Mouse (Mus musculus) granulocyte monocyte progenitor cell, adult 5-6 weeks (primary cell): ENCODE data around the gene Shpk. TPM values are rescaled to one million over a fixed set of nuclear protein-coding genes. Genes with fewer than 3 reads are reported as not detected.

Experiments
- ATAC-seq: replicated peaks from 2 replicates; pipeline ENCODE4 v1.8.0; 2016; ENCODE audit warnings: mild to moderate bottlenecking, moderate TSS enrichment, inconsistent platforms; ENCODE audit not compliant: poor library complexity, severe bottlenecking
- total RNA-seq, 2 experiments: library from RNA; stranded (forward) in 1 of 2; stranded (reverse) in 1 of 2; fragments of 200-712, 200-1000 nt in 1 of 2; fragments of >200 nt in 1 of 2; fragmentation: Nextera tagmentation in 1 of 2; gene quantifications; 2 replicates each; pipeline ENCODE4 v1.2.3; 2014 to 2017

Gene Shpk
- total RNA-seq (2014; fragmentation: Nextera tagmentation) (1.8 and 1.9 TPM in 2 replicates), total RNA-seq (2017) (1.8 and 3.1 TPM in 2 replicates)

DNA sequence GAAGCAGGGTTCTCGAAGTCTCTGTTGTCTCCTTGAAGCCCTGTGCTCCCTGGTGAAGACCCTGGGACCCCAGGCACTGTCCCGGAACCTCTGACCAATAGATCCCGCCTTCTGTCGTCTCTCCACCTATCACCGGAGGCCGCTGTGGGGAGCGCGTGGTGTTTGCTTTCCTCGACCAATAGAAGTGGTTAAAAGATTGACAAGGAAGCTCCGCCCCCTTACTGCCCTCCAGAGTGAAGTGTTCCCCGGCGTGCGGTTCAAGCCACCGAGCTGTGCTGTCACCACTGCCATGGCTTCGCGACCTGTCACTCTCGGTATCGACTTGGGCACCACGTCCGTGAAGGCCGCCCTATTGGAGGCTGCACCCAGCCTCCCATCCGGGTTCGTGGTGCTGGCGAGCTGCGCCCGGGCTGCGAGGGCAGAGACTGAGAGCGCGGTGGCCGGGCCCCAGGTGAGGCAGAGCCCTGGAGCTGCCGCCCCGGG, at the start of gene Shpk:
TSS of gene Shpk (plus strand) at position 231 of the 483 bp plus-strand sequence.
- peak; percentile 91 for ATAC-seq

- no peak for ATAC-seq
These were observed 44.2 kb upstream of the Shpk start for GRCm38 (mm10) chr11:73155071-73155470.

DNA sequence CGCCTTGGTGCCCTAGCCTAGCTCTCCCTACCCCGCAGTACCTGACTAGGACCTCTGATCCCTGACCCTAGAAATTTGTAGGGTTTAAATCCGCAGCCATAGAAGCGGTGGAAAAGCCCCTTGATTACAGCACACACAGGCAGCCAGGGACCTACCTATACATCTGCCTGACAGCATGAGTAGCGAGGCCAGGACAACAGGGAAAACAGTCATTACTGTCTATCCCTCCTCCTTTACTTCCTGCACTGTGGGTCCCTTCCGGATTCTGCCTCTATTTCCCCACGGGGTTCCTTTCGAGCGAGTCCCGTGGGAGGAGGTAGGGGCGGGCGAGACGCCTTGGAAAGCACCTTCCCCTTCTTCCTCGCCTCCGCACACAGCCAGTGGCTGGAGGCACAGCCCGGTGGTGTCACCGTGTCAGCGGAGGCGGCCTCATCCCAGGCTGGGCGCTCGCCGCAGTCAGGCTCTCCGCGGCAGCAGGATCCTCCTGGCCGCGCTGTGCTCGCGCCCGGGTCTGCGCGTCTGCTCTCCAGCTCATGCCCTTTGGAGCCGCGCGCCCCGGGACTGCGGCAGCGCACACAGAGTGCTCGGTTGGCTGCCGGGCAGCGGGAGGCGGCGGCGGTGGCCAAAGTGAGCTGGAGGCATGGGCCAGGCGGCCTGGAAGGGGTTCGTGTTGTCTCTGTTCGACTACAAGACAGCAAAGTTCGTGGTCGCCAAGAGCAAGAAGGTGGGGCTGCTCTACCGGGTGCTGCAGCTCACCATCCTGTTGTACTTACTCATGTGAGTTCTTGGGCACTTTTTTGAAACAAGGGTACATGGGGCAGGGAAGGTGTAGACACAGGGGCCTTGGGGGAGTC, 39.1 kb upstream of the Shpk start, which contains the start of gene P2rx5:
TSS of gene P2rx5 (plus strand) at position 465 of the 854 bp plus-strand sequence.
- ATAC-seq, result peak; percentile 80

- no peak for ATAC-seq
These were observed 38.5 kb upstream of the Shpk start for GRCm38 (mm10) chr11:73160811-73161200.

DNA sequence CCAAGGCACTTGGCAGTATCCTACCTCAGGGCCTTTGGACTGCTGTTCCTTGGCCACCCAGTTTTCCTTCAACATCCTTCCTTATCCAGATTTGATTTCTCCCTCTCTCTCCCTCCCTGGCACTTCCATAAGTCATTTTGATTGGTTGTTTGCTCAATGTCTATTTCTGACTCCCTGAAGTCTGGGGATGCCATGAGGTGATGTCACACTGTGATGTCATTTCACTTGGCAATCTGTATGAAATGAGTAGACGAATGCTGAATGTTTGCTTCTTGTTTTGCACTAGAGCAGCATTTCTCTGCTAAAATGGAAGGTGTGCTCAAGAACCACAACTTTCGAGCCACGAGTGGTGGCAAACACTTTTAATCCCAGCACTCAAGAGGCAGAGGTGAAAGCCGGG, 37.6 kb upstream of the Shpk start:
- no peak for ATAC-seq

DNA sequence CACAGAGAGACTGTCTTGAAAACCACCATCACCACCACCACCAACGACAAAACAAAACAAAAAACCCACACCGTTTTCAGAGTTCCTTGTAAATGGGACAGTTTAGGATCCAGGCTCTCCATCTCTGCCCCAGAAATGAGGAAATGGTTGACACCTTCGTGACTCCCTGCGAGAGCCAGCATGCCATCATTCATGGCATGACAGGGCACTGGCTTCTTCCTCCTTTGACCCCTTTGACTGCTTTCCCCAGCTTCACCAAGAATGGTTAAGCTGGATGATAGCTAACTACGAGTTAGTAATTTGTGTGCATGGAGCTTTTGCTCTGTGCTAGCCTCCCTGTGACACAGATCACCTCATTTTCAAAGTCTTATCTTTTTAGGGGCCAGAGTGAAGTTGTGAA, 37.0 kb upstream of the Shpk start:
- peak; percentile 36 for ATAC-seq

DNA sequence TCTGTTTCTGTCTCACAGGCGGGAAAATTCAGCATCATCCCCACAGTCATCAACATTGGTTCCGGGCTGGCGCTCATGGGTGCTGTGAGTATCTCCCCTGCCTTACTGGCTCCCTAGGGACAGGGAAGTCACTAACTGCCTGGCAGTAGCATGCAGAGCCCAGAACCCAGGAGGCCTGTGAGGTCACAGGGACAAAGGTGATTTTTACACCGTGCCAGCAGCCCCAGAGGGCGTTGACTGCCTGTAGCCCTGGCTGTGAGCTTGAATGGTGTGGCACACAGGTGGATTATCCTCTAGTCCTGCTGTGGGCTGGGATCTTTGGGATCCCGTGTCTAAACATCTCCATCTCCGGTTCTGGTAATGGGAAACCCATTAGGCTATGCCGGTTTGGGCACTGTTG, 31.2 kb upstream of the Shpk start:
- no peak for ATAC-seq

- no peak for ATAC-seq
These were observed 30.7 kb upstream of the Shpk start for GRCm38 (mm10) chr11:73168576-73168975.

GRCm38 (mm10) chr11:73169231-73169630, 30.0 kb upstream of the Shpk start:
- peak; percentile 77 for ATAC-seq

GRCm38 (mm10) chr11:73172186-73172585, 27.1 kb upstream of the Shpk start:
- ATAC-seq, result no peak

GRCm38 (mm10) chr11:73175612-73176011, 23.6 kb upstream of the Shpk start:
- ATAC-seq, result peak; percentile 47

DNA sequence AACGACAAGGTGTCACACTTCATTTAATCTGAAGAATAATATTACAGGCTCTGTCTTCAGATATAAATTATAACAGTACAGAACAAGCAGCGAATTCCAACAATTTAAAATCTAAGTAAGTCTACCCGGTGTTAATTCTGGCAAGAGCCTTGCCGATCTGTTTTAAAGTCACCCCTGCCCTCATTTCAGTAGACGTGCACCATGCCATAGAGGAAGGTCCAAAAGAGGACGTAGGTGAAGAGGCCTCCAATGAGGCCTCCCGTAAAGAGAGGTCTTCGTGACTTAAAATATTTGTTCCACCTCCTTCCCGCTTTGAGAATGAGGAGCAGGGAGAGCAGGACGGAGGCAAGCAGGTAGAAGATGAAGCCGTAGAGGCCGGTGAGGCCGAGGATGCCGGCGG, 23.1 kb upstream of the Shpk start:
- no peak for ATAC-seq

GRCm38 (mm10) chr11:73176608-73177508, 22.4 kb upstream of the Shpk start, which contains the start of the genes Emc6 and Tax1bp3:
Gene Emc6, minus strand, starts transcription at chr11:73177037.
Gene Tax1bp3, plus strand, starts transcription at chr11:73177083.
- peak; percentile 83 for ATAC-seq

GRCm38 (mm10) chr11:73177509-73177875, 21.8 kb upstream of the Shpk start:
- ATAC-seq, result peak; percentile 67

DNA sequence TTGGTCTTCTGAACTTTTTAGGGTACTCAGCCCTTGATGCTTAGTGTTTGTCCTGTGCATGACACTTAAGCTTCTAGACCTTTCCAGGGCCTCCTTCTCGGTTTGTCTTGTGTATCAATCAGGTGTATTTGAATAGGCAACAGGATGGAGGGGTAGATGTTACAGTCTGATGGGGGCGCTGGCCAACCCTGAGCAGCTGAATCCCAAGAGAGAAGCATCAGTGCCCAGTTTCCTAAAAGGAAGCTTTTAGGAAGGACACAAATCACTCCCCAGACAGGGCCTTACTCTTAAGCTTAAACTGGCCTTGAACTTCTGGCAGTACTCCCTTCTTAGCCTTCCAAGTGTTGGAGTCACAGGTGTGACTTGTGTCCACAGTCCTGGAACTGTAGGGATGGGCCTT, 21.4 kb upstream of the Shpk start:
- no peak for ATAC-seq

DNA sequence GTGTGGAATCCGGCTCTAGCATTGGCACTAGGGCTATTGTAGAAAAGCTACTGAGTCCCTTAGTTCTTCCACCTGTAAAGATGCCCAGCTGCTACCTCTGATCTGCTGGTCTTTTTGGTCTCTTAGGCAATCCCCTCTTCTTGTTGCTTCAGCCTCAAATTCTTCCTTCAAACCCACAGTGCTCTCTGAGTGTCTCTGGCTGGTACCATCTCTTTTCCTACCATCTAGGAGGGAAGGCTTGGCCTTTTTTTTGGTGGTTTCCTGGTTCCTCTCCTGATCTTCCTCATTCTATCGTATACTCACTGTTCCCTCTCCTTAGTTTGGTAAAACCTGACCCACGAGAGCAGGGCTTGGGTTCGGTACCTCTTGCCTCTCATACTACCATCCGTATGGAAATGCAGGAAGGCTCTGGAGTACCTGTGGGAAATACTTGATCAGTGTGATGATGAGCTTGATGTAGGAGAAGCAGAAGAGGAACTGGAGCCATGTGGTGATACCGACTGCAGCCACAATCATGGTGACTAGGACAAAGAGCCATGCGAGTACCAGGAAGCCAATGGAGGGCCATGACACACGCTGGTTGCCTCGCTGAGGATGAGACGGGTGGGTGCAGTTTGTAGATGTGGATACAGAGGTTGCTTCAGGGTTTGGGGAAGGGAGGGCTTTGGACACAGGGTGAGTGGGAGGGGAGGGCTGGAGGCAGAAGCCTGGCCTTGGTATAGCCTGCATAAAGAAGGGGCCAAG, 13.2 kb upstream of the Shpk start:
- peak; percentile 58 for ATAC-seq

DNA sequence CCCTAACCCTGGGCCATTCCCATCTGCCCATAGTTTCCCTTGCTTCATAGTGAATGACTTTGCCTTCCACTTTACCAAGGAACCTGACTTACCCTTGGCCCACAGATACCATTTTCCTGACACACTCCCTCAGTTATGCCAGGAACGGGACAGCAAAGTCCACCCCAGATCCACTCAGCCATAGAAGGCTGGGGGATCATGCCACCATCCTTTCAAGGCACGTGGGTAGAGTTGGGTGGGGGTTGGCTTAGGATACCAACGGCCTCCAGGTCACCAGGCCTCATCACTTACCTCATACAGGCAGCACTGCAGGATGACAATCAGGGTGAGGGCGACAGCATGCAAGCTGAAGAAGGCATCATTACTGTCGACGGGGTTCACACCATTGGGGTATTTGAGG, 12.0 kb upstream of the Shpk start:
- no peak for ATAC-seq

DNA sequence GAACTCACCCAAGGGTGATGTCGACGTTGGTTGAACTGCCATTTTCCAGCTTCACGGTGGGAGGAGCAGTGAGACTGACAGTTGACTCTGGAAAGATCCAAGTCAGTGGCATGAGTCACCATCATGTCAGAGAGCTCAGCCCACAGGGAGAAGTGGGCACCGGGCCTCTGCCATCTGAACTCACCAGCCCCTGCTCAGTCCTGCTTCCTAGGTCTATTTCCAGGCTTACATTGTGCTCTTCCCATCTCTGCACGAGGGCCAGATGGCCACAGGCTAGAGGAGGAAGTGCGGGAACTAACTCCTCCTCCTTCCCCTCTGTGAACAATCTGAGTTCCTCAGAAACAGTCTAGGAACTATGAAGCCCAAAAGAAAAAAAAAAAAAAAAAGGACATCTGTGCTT, 6.2 kb upstream of the Shpk start:
- ATAC-seq, result peak; percentile 92

DNA sequence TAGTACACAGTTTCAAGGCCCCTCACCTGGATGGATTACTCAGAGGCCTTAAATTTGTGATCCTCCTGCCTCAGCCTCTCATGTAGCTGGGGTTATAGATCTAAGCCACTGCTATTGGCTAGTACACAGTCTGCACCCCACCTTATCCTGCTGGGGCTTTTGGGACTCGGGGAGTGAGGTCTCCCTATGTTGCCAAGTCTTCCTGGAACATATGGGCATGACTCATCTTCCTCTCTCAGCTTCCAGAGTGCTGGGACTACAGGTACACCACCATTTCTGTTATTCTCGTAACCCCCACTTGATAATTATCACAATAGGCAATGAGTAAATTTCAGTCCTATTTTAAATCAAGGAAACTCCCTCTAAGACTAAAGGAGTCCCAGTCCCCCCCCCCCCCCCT, 4.8 kb upstream of the Shpk start:
- ATAC-seq, result no peak

- no peak for ATAC-seq
These were observed 1.1 kb upstream of the Shpk start for GRCm38 (mm10) chr11:73198190-73198589.
